ENCODE assay signal across 39 mouse cellular contexts in genomic region chr7:25412833-25413441, GRCm38 (mm10). TPM values are rescaled to one million over a fixed set of nuclear protein-coding genes. Genes with fewer than 3 reads are reported as not detected.
DNase-seq lines count a peak whose midpoint lies in the region; ATAC-seq and TF ChIP-seq lines count a peak whose summit lies in the region.
"Had no signal": no experiment of that assay in that cellular context is flagged by ENCODE, and none has a peak within 500 bp of the region (broad histone marks: within the 10 kb centered on the region; RNA-seq: fewer than 3 reads in every experiment).

Gene Cxcl17 (minus strand): TSS chr7:25412886.

- peak; percentile 3 for DNase-seq in adrenal gland, postnatal 14 days
- no peak for DNase-seq in adrenal gland, postnatal 36 days
- DNase-seq in kidney, adult 2 months: peak; percentile 43
- DNase-seq in kidney, adult 8-10 months: no peak
- peak; percentile 46 for DNase-seq in ES-CJ7 (ENCODE audit: low read depth, low spot score)
- DNase-seq in lung, postnatal 36 days: peak; percentile 61
- DNase-seq in ovary, postnatal 14 days (ENCODE audit: low spot score): no peak
- DNase-seq: adrenal gland, postnatal 10 days; cerebellum, adult 11-12 months; cerebellum, postnatal 10 days; forebrain, postnatal 0 days; gastrocnemius, postnatal 10 days; heart, postnatal 4 days; kidney, postnatal 14 days; right cerebral cortex, adult 18-20 months; spleen, adult 18-20 months; thymus, adult 18-20 months; thymus, postnatal 36 days had no signal

- no peak for TF ChIP-seq POLR2A in kidney, adult 2 months (IDR thresholded peaks at IDR 0.05; ENCODE audit: low read depth, low read length)

- no peak for ATAC-seq in midbrain, embryonic 15.5 days (replicated peaks)
- ATAC-seq: forebrain, postnatal 0 days; intestine, embryonic 16.5 days; midbrain, embryonic 13.5 days had no signal

- 57% methylated on average over 7 of the region's 7 CpGs for WGBS in kidney, adult 2 months
- 56% methylated on average over 7 of the region's 7 CpGs for WGBS in midbrain, embryonic 15.5 days

- no peaks in the 10 kb centered on the region for H3K9me3 ChIP-seq in midbrain, embryonic 15.5 days
- H3K9me3 ChIP-seq: forebrain, embryonic 12.5 days; G1E; hindbrain, embryonic 13.5 days; limb, embryonic 12.5 days; liver, embryonic 15.5 days; midbrain, embryonic 13.5 days had no signal

- no peak within 1 kb of the TSS for H3K4me2 ChIP-seq in midbrain, embryonic 15.5 days
- H3K4me2 ChIP-seq: forebrain, embryonic 12.5 days; hindbrain, embryonic 13.5 days; limb, embryonic 12.5 days; liver, embryonic 15.5 days; midbrain, embryonic 13.5 days had no signal

- no peak within 1 kb of the TSS for H3K27ac ChIP-seq in kidney, adult 2 months (ENCODE audit: insufficient read depth, low read depth, low read length)
- H3K27ac ChIP-seq in midbrain, embryonic 15.5 days: no peak within 1 kb of the TSS
- H3K27ac ChIP-seq: forebrain, embryonic 12.5 days; hindbrain, embryonic 13.5 days; left cerebral cortex, adult 2 months; limb, embryonic 12.5 days; liver, embryonic 15.5 days; macrophage; midbrain, embryonic 13.5 days had no signal

- H3K27me3 ChIP-seq in kidney, adult 2 months (replicated peaks; ENCODE audit: control insufficient read depth, insufficient read depth, low read length): no peaks in the 10 kb centered on the region
- no peaks in the 10 kb centered on the region for H3K27me3 ChIP-seq in midbrain, embryonic 15.5 days (replicated peaks)
- H3K27me3 ChIP-seq: CH12.LX; forebrain, embryonic 12.5 days; hindbrain, embryonic 13.5 days; limb, embryonic 12.5 days; liver, embryonic 15.5 days; midbrain, embryonic 13.5 days had no signal

- H3K4me3 ChIP-seq in kidney, adult 2 months (ENCODE audit: insufficient read depth, low read depth, low read length): no peak within 1 kb of the TSS
- no peak within 1 kb of the TSS for H3K4me3 ChIP-seq in midbrain, embryonic 15.5 days
- H3K4me3 ChIP-seq: forebrain, embryonic 12.5 days; hindbrain, embryonic 13.5 days; left cerebral cortex, adult 2 months; limb, embryonic 12.5 days; liver, embryonic 15.5 days; midbrain, embryonic 13.5 days had no signal

- no peaks in the 10 kb centered on the region for H3K4me1 ChIP-seq in kidney, adult 2 months (ENCODE audit: control insufficient read depth, insufficient read depth, low read length)
- H3K4me1 ChIP-seq in midbrain, embryonic 15.5 days: no peaks in the 10 kb centered on the region
- H3K4me1 ChIP-seq: hindbrain, embryonic 13.5 days; limb, embryonic 12.5 days had no signal

- no peak for TF ChIP-seq CTCF in kidney, adult 2 months (conservative IDR thresholded peaks at IDR 0.05; ENCODE audit: insufficient read depth, insufficient read length, low read depth, low read length)

- H3K36me3 ChIP-seq in kidney, adult 2 months (ENCODE audit: control insufficient read depth, insufficient read depth, low read length): no peaks in the 10 kb centered on the region
- no peaks in the 10 kb centered on the region for H3K36me3 ChIP-seq in midbrain, embryonic 15.5 days (replicated peaks)
- H3K36me3 ChIP-seq: forebrain, embryonic 12.5 days; hindbrain, embryonic 13.5 days; limb, embryonic 12.5 days; liver, embryonic 15.5 days; midbrain, embryonic 13.5 days had no signal

- H3K9ac ChIP-seq in midbrain, embryonic 15.5 days: no peak within 1 kb of the TSS
- H3K9ac ChIP-seq: forebrain, embryonic 12.5 days; forebrain, postnatal 0 days; hindbrain, embryonic 13.5 days; limb, embryonic 12.5 days; liver, embryonic 15.5 days; midbrain, embryonic 13.5 days had no signal

RNA-seq across cellular contexts. Expression of gene Cxcl17, which starts in this region (rescaled TPM):
- total RNA-seq in adrenal gland, postnatal 14 days (2021): 0.53 TPM in 1 of 2 replicates, not detected in the other
- total RNA-seq in adrenal gland, postnatal 36 days (2021): not detected
- polyA plus RNA-seq in kidney, adult 2 months (2012; rRNA removed): 0.11 and 0.18 TPM in 2 replicates
- 0.79 and 0.93 TPM in 2 replicates for polyA plus RNA-seq in midbrain, embryonic 15.5 days (2015; fragmentation: Nextera tagmentation; extraction: Ambion mirVana)
- total RNA-seq: adrenal gland, postnatal 10 days; CH12.LX; common myeloid progenitor, adult 5-6 weeks; forebrain, postnatal 0 days; G1E; gastrocnemius, postnatal 10 days; heart, postnatal 4 days; layer of hippocampus, postnatal 10 days; left cerebral cortex, adult 2 months; left cerebral cortex, postnatal 25 days; liver, adult 2 months; megakaryocyte-erythroid progenitor cell, adult 5-6 weeks; monocyte, adult 5-6 weeks; neutrophil, adult 5-6 weeks had no signal
- polyA plus RNA-seq: C2C12; G1E; gonadal fat pad, adult 2 months; liver, adult 2 months; liver, embryonic 15.5 days; macrophage; neural tube, embryonic 11.5 days had no signal

Comparison
In these comparisons a context has a peak if more than half of its experiments do, and no peak if none do; other contexts are left out.
1. Peak in DNase-seq in adrenal gland, postnatal 14 days; RNA of the gene not detected or under 1 TPM.
2. Peak in DNase-seq in kidney, adult 2 months; RNA of the gene not detected or under 1 TPM.
3. DNase-seq: peak in ES-CJ7 (single experiment) and lung, postnatal 36 days (single experiment); none in adrenal gland, postnatal 36 days (0 of 2), kidney, adult 8-10 months (0 of 2) and ovary, postnatal 14 days (single experiment).